Mouse (Mus musculus) CH12.LX (cell line): ENCODE data around the gene Prr14l. TPM values are rescaled to one million over a fixed set of nuclear protein-coding genes. Genes with fewer than 3 reads are reported as not detected.

Experiments used
- DNase-seq: peaks from one replicate; pipeline ENCODE4 v3.0.0-alpha.2; 2013; ENCODE audit errors: extremely low read depth
- H3K27ac ChIP-seq: 2 replicates; pipeline ENCODE4 v1.5.1; 2012; ENCODE audit warnings: low read depth, mild to moderate bottlenecking, control low read depth, moderate library complexity; ENCODE audit not compliant: insufficient read depth
- H3K27me3 ChIP-seq: replicated peaks from 2 replicates; pipeline ENCODE3; 2012; ENCODE audit warnings: inconsistent platforms
- H3K36me3 ChIP-seq, 2 experiments: replicated peaks in 1 of 2; 2 replicates each; pipeline versions ENCODE3 to v1.6.1; 2012; ENCODE audit warnings: inconsistent platforms in 1 of 2, low read length in 1 of 2, mild to moderate bottlenecking in 1 of 2, mixed read lengths in 1 of 2, moderate library complexity in 1 of 2; ENCODE audit not compliant: control insufficient read depth in 1 of 2, insufficient read depth in 1 of 2
- H3K4me1 ChIP-seq, 2 experiments: 2 replicates each; pipeline ENCODE4 v1.6.1; 2012; ENCODE audit warnings: inconsistent platforms in 1 of 2, moderate library complexity in 1 of 2; ENCODE audit not compliant: insufficient read depth in 2 of 2, control insufficient read depth in 1 of 2
- H3K4me2 ChIP-seq: 2 replicates; pipeline ENCODE4 v1.6.1; 2012; ENCODE audit warnings: low read depth, mild to moderate bottlenecking, control low read depth; ENCODE audit not compliant: poor library complexity, insufficient read depth, severe bottlenecking
- H3K4me3 ChIP-seq, 3 experiments: fragments of 150-350 bp in 1 of 3; sonication (generic) in 1 of 3; replicated peaks in 1 of 3; 2 replicates each; pipeline versions ENCODE3 to v1.5.1; 2011 to 2012; ENCODE audit warnings: low read depth in 2 of 3, low read length in 2 of 3, mild to moderate bottlenecking in 2 of 3, moderate library complexity in 2 of 3, control low read depth in 1 of 3, improper control_type of control experiment in 1 of 3, inconsistent platforms in 1 of 3, mixed read lengths in 1 of 3; ENCODE audit not compliant: poor library complexity in 1 of 3
- H3K79me2 ChIP-seq: replicated peaks from 2 replicates; pipeline ENCODE4 v1.6.1; 2012; ENCODE audit warnings: mild to moderate bottlenecking, moderate library complexity; ENCODE audit not compliant: control insufficient read depth, poor library complexity, insufficient read depth, severe bottlenecking; ENCODE audit errors: extremely low read depth
- H3K9ac ChIP-seq: 2 replicates; pipeline ENCODE4 v1.6.1; 2012; ENCODE audit warnings: low read depth, mild to moderate bottlenecking, control low read depth, moderate library complexity; ENCODE audit not compliant: insufficient read depth
- H3K9me3 ChIP-seq: replicated peaks from 2 replicates; pipeline ENCODE3; 2012; ENCODE audit warnings: low read length, inconsistent platforms, mixed read lengths
- BHLHE40 ChIP-seq: IDR thresholded peaks from 2 replicates; pipeline ENCODE4 v1.6.1; 2011; ENCODE audit warnings: mild to moderate bottlenecking, low read depth, low read length, improper control_type of control experiment
- CHD2 ChIP-seq: IDR thresholded peaks from 2 replicates; pipeline ENCODE4 v1.6.1; 2011; ENCODE audit warnings: low read length, improper control_type of control experiment
- EP300 ChIP-seq: IDR thresholded peaks from 2 replicates; pipeline ENCODE4 v1.6.1; 2011; ENCODE audit warnings: low read length, improper control_type of control experiment
- JUN ChIP-seq: IDR thresholded peaks from 2 replicates; pipeline ENCODE4 v1.6.1; 2011; ENCODE audit warnings: low read depth, mild to moderate bottlenecking, low read length, improper control_type of control experiment, moderate library complexity; ENCODE audit not compliant: insufficient read depth
- JUND ChIP-seq: conservative IDR thresholded peaks from 2 replicates; pipeline ENCODE4 v1.6.1; 2011; ENCODE audit warnings: low read depth, low read length, improper control_type of control experiment
- KAT2A ChIP-seq: IDR thresholded peaks from 2 replicates; pipeline ENCODE4 v1.6.1; 2012; ENCODE audit warnings: low read length, improper control_type of control experiment, inconsistent platforms; ENCODE audit not compliant: insufficient replicate concordance
- MAFK ChIP-seq: IDR thresholded peaks from 2 replicates; pipeline ENCODE4 v1.6.1; 2011; ENCODE audit warnings: low read length, improper control_type of control experiment; ENCODE audit not compliant: insufficient replicate concordance
- MAX ChIP-seq: IDR thresholded peaks from 2 replicates; pipeline ENCODE4 v1.6.1; 2011; ENCODE audit warnings: low read length, improper control_type of control experiment
- MEF2A ChIP-seq: IDR thresholded peaks from 2 replicates; pipeline ENCODE4 v1.6.1; 2014; ENCODE audit warnings: low read depth, mild to moderate bottlenecking, inconsistent platforms, low read length, improper control_type of control experiment, borderline replicate concordance
- MXI1 ChIP-seq: IDR thresholded peaks from 2 replicates; pipeline ENCODE4 v1.6.1; 2011; ENCODE audit warnings: mild to moderate bottlenecking, low read depth, low read length, improper control_type of control experiment
- NELFE ChIP-seq: IDR thresholded peaks from 2 replicates; pipeline ENCODE4 v1.6.1; 2011; ENCODE audit warnings: low read depth, low read length, improper control_type of control experiment
- PAX5 ChIP-seq: IDR thresholded peaks from 2 replicates; pipeline ENCODE4 v1.6.1; 2012; ENCODE audit warnings: low read length, inconsistent platforms, mixed read lengths
- POLR2A ChIP-seq: IDR thresholded peaks from 2 replicates; pipeline ENCODE4 v1.6.1; 2011; ENCODE audit warnings: low read depth, mild to moderate bottlenecking, improper control_type of control experiment, low read length
- POLR2AphosphoS2 ChIP-seq: IDR thresholded peaks from 2 replicates; pipeline ENCODE4 v1.6.1; 2011; ENCODE audit warnings: low read depth, low read length, improper control_type of control experiment
- SMC3 ChIP-seq: IDR thresholded peaks from 2 replicates; pipeline ENCODE4 v1.6.1; 2011; ENCODE audit warnings: low read depth, low read length, improper control_type of control experiment
- TBP ChIP-seq: conservative IDR thresholded peaks from 2 replicates; pipeline ENCODE4 v1.6.1; 2011; ENCODE audit warnings: low read depth, low read length, improper control_type of control experiment
- USF1 ChIP-seq: IDR thresholded peaks from 2 replicates; pipeline ENCODE4 v1.6.1; 2014; ENCODE audit warnings: low read depth, mild to moderate bottlenecking, inconsistent platforms, low read length, improper control_type of control experiment
- ZC3H11A ChIP-seq: IDR thresholded peaks from 2 replicates; pipeline ENCODE4 v1.6.1; 2012; ENCODE audit warnings: low read depth, mild to moderate bottlenecking, inconsistent platforms, low read length, improper control_type of control experiment
- ZMIZ1 ChIP-seq: IDR thresholded peaks from 2 replicates; pipeline ENCODE4 v1.6.1; 2012; ENCODE audit warnings: low read depth, mild to moderate bottlenecking, inconsistent platforms, low read length, improper control_type of control experiment
- ZNF384 ChIP-seq: IDR thresholded peaks from 2 replicates; pipeline ENCODE4 v1.6.1; 2012; ENCODE audit warnings: low read depth, low read length, improper control_type of control experiment, inconsistent platforms
- dilution Hi-C: fragments of 300-500 bp; cut with MboI; formaldehyde crosslinking; loops from 2 replicates; pipeline ENCODE4 v1.14.3; 2020; ENCODE audit warnings: low sequenced_read_pairs; ENCODE audit not compliant: extremely low pct_unique_long_range_greater_than_20kb, extremely low pct_ligation_motif_present
- in situ Hi-C: fragments of 300-500 bp; cut with MboI; formaldehyde crosslinking; loops from 3 replicates; pipeline ENCODE4 v1.14.3; 2019; ENCODE audit warnings: low sequenced_read_pairs, low pct_ligation_motif_present, low pct_unique_long_range_greater_than_20kb, mixed read lengths
- polyA plus RNA-seq: library from polyadenylated mRNA; unstranded; fragments of >175 nt; gene quantifications from 2 replicates; pipeline ENCODE4 v1.2.1, GENCODE M21; 2012; ENCODE audit warnings: low read depth; ENCODE audit not compliant: insufficient read length
- total RNA-seq, 2 experiments: library from RNA; depleted of rRNA; stranded (reverse); fragments of 300-350 nt in 1 of 2; fragments of >200 nt in 1 of 2; gene quantifications; 2 replicates each; pipeline ENCODE4 v1.2.3; 2012 to 2014

The Prr14l gene
- total and polyA plus RNA-seq, 3 experiments = 5.4 to 15.6 (median 14.5) TPM

GRCm38 (mm10) chr5:32863253-32864228 lies 9.5 kb upstream of the Prr14l start, which contains the start of gene Depdc5 (continued):
- TF ChIP-seq POLR2AphosphoS2 (no peak; the same call in 1 of the 2 replicates), USF1 (no peak), SMC3 (no peak), POLR2A (peak; percentile 95), MAFK (no peak), BHLHE40 (0 out of 2 replicates have a peak, but pooled peaks have one; percentile 24), KAT2A (0 out of 2 replicates have a peak, but pooled peaks have one; percentile 50), EP300 (peak; percentile 36; the same call in 1 of the 2 replicates), ZMIZ1 (peak; percentile 66), ZC3H11A (no peak), PAX5 (no peak), NELFE (peak; percentile 92), TBP (no peak; the same call in 1 of the 2 replicates), ZNF384 (no peak), MEF2A (0 out of 2 replicates have a peak, but pooled peaks have one; percentile 30), CHD2 (no peak), JUND (no peak), MAX (peak; percentile 67; the same call in 1 of the 2 replicates), MXI1 (peak; percentile 76), JUN (no peak)
- TF ChIP-seq, all 38 proteins: peak for 21

GRCm38 (mm10) chr5:32862469-32863132 lies 8.5 kb upstream of the Prr14l start:
- Histone ChIP-seq H3K27ac (no peak overlapping the region), H3K4me2 (no peak overlapping the region; the same call in 1 of the 2 replicates), H3K36me3 (peaks cover 2 to 23% of the 10 kb centered on the region in 2 experiments), H3K4me1 (peaks cover 8 to 34% of the 10 kb centered on the region in 2 experiments; a peak in 3 of 4 replicates), H3K27me3 (no peaks in the 10 kb centered on the region), H3K9ac (no peak overlapping the region; the same call in 1 of the 2 replicates), H3K9me3 (no peaks in the 10 kb centered on the region), H3K79me2 (peaks cover 19% of the 10 kb centered on the region), H3K4me3 (peak overlapping the region in 2 of 3 experiments; percentile 47 to 52)
- DNase-seq = no peak
- TF ChIP-seq ZNF384 = peak; percentile 27; the same call in 1 of the 2 replicates
- TF ChIP-seq KAT2A = no peak
- dilution Hi-C loops = no loop called here
- in situ Hi-C loops = no loop called here
